Mouse (Mus musculus) layer of hippocampus, postnatal 36 days (tissue): ENCODE data around the gene Chst3. TPM values are rescaled to one million over a fixed set of nuclear protein-coding genes. Genes with fewer than 3 reads are reported as not detected.
"Not testable (repeated sequence)": the region's sequence is repeated elsewhere in the genome, so short reads cannot be mapped to it uniquely, and the experiment has no call there.

Experiments used
- DNase-seq, 2 experiments: peaks; one replicate each; pipeline ENCODE4 v3.0.0; 2022
- total RNA-seq, 2 experiments: library from RNA; stranded (reverse); gene quantifications; 2 replicates each; pipeline ENCODE4 v1.2.3; 2021

Chst3 gene
- total RNA-seq, 2 experiments from 2014 or later = 2.2 to 2.8 TPM

- no peak for DNase-seq
Measured at GRCm38 (mm10) chr10:60196971-60197370, 22.1 kb downstream of the Chst3 start.

GRCm38 (mm10) chr10:60195087-60195486 lies 24.0 kb downstream of the Chst3 start:
- DNase-seq = peak; percentile 37 to 46

DNA sequence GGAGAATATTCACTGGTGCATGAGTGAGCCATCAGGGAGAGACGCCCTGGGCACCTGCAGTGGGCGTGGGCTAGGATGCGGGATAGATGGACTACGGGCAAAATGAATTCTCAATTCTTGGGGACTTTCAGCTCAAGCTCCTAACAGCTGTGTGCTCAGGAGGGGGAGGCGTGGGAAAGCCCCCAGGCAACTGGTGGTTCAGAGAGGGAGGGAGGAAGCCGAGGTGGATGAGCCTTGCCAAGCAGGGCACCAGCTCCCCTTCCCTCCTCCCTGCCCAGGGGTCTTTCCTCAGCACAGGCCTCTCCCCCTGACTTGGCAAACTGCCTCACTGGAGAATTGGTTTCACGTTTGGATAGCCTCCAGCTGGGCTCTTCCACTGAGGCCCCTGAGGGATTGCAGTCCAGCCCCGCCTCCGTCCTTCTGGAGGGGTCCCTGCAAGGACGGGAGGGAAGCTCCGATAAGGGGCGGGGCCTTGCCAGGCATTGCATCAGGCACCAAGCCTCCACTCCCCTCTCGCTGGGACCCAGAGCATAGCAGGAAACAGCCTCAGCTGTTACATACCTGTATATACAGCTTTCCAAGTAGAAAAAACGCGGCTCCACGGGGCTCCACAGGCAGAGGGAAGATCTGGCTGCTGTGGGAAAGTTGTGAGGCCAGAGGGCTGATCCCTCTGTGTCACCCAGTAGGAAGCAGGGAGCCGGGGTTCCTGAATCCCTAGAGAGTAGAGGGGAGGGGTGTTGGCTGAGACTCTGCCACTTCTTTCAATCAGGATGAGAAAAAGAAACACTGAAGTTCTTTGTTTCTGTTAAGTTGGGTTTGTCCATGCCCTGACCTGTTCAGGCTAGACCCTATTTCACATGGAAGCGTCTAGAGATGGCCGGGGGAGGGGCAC lies 25.3 kb downstream of the Chst3 start:
- no peak for DNase-seq

GRCm38 (mm10) chr10:60191796-60192195 lies 27.3 kb downstream of the Chst3 start:
- DNase-seq = peak; percentile 76 to 82

- DNase-seq = no peak
Measured at GRCm38 (mm10) chr10:60189534-60190186, 29.4 kb downstream of the Chst3 start.

DNA sequence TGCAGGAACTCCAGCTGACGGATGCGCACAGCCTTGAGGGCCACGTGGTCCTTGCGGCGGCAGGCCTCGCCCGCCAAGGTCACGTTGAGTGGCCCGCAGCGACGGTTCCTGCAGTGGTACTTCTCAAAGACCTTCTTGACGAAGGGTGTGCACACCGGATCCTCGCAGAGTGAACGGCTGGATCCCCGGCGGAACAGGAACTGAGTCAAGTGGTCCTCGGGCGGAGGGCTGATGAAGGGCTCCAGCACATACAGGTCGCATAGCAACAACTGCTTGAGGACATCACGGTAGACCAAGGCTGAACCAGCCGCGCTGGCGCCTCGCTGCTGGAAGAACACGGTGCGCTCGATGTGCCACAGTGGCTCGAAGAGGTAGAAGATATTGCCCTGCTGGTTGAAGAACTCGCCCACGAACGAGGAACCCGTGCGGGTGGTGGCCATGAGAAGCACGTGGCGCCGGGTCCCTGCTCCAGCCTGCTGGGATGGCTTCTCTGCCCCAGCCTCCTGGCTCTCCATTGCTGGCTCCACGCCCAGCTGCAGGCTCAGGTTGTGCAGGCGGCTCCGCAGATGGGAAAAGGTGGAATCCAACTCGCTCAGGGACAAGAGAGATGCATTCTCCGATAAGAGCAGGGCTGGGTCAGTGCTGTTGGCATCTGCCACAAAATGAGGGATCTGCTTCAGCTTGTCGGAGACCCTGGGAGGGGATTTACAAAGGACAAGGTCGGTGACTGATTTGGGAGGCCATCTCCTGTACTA lies 32.7 kb downstream of the Chst3 start:
- no peak for DNase-seq

- DNase-seq = no peak
Measured at GRCm38 (mm10) chr10:60185023-60185709, 33.9 kb downstream of the Chst3 start.

DNA sequence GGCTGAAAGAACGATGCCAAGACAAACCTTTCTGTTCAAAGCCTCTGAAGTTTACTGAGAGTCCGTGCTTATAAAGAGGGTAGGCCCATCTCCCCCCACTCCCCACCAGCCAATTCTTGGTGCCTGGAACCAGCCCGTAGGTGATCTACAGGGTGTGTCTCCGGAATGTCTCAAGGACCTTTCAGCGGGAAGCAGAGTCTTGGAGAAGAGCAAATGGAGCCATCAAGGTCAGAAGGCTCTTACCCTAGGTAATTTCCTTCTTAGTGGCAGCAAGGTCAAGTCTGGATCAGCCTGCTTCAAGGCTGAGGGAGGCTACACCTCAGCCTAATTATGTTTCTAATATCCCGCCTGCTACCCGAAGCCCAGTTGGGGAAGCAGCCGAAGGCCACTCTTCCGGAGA lies 43.8 kb downstream of the Chst3 start:
- DNase-seq = not testable (repeated sequence)

DNA sequence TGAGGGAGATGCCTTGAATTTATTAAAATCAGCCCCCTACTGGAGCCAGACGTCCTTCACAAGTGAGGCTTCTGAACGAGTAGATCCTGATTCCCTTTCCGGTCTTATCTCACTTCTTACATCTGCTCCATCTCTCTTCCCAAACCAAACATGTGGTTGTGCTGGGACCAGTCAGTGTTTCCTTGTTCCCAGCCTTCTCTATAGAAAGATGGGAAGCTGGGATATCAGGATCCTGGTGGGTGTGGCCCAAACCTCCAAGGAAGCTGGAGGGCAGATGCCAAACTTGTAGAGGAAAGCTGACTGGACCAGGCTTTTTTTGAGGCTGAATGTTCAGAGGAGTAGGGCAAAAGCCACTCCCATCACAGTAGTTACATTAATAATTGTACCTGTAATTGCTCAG lies 44.6 kb downstream of the Chst3 start:
- no peak for DNase-seq

GRCm38 (mm10) chr10:60173035-60173434 lies 46.0 kb downstream of the Chst3 start:
- peak; percentile 86 to 87 for DNase-seq

GRCm38 (mm10) chr10:60172306-60172705 lies 46.8 kb downstream of the Chst3 start:
- DNase-seq = no peak

- DNase-seq = no peak
Measured at GRCm38 (mm10) chr10:60171368-60171767, 47.7 kb downstream of the Chst3 start.

DNA sequence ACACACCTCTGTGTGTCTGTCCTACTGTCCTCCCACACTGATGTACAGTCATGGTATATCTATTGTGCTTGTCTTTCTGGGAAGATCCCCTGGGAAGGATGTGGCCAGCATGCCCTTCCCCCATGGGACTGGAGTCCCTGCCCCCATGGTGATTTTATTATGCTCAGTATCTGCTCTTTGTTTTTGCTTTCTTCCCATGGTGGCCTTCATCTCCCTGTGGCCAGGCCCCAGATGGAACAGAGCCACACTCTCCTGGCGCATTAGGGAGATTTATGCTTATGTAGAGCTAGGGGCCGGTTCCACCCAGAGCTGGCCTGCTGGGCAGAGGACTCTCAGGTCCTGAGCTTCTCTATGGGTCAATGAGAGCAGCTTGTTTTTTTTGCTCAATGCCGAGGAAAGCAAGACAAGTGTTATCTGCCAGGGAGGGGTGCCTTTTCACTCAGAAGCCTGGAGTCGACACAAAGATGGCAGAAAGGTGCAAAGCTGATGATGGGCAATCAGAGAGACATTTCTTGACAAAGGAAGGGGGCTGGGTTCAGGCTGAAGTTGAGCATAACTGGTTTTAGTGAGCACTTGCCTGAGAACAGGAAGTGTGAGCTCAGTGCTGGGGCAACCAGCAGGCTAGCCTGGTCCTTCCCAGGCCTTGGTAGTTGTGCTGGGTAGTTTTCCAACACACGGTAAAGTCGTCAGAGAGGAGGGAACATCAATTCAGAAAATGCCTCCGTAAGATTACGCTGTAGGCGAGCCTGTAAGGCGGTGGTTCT lies 48.6 kb downstream of the Chst3 start:
- no peak for DNase-seq

DNA sequence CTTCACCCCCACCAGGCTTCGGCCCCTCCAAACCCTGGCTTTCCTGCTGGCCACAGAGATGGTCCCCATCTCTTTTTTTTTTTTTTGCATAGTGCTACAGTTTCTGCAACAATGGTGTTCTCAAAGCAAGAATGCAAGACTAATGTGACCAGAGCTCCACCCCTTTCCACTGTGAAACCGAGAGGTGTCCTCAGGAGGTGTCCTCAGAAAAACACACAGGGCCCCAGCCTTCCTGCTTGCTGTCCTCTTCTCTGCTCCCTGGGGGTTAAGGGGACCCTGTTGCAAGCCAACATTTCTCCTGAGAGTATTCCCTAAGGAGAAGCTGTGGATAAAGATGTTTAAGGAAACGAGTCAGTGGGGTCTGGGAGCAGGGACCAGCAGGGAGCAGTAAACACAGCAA lies 50.1 kb downstream of the Chst3 start:
- no peak for DNase-seq

DNA sequence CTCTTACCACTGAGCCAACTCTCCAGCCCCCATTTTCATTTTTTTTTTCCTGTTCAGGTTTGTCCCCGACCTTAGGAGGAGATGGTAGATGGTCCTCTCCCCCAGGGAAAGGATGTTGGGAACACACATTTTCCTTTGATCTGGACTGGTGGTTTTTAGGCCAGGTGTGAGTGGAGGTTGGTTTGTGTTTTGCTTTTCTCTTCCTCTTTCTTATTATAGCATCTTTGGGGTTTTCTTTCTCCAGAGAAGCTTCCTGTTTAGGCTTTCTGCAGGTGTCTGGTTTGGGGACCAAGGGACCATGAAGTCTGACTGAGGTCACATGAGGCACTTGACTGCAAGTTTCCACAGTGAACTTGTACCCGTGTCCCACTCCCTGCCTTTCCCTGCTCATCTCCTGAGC lies 50.8 kb downstream of the Chst3 start:
- DNase-seq = no peak

GRCm38 (mm10) chr10:60166068-60166467 lies 53.0 kb downstream of the Chst3 start:
- no peak for DNase-seq

- no peak for DNase-seq
Measured at GRCm38 (mm10) chr10:60164869-60165268, 54.2 kb downstream of the Chst3 start.

DNA sequence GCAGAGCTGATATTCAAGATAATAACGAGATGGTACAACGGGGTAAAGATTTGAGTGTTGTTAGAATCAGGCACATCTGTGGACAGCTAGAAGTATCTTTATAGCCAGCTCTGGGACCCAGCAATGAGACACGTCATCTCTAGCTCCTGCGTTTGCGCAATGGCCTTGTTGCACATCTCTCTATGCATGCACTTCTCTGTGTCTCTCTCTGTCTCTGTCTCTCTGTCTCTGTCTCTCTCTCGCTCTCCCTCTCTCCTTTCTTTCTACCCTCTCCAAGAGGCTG lies 56.1 kb downstream of the Chst3 start:
- DNase-seq = no peak

- DNase-seq = not testable (repeated sequence)
Measured at GRCm38 (mm10) chr10:60162184-60162972, 56.7 kb downstream of the Chst3 start.

DNA sequence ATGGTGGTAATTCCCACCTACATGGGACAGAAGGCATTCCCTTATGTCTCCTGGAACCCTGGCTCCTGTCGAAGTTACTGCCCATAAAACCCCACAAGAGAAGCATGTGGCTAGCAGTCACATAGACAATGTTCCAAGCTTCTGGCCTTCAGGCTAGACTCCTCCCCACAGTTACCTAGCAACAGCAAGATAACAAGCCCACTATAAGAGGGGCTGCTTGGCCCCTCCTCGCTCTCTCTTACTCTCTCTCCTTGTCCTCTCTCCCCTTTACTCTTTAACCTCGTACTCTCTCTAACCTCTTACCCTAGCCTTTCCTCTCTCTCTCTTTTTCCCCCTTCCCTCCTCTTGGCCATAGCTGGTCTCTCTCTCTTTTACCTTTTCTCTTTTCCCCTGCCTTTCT lies 57.7 kb downstream of the Chst3 start:
- DNase-seq = not testable (repeated sequence)

- DNase-seq = no peak
Measured at GRCm38 (mm10) chr10:60158144-60158543, 60.9 kb downstream of the Chst3 start.
